Mouse (Mus musculus) adipocyte (in vitro differentiated cells): ENCODE measurements around the gene Gps2.

Experiments used
- DNase-seq: peaks from one replicate; pipeline ENCODE4 v3.0.0-alpha.2; 2016; ENCODE audit warnings: low spot score

Gps2 gene

DNA sequence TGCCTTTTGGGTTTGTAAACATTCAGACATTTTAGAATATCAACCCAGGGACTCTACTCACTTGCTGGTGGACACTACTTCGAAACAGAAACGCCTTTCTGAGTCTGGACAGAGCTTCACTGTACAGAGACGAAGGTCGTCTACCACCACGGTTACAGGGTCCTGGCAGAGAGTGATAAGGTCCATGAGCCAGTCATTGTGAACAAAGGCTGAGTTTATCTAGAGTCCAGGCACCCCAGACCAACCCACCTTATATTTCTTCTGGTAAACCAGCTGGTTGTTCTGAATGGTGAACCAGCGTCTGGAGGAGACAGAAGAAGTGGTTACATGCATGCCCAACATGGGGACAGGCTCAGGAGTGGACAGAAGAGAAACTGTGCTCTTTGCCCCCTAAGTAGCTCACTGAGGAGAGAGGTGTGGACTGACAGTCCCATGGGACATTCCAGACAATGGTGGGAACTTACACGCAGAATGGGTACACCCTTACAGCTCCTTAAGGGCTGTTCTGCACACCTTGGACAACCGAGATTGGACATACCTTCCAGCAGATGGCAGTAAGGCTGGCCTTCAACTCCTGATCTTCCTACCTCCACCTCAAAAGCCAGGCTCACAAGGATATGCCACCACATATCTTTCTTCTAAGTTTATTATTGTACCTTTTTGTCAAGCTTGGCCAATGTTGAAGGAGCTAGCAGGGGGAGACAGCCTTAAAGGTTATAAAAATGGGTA lies 26.6 kb upstream of the Gps2 start:
- DNase-seq: no peak

DNA sequence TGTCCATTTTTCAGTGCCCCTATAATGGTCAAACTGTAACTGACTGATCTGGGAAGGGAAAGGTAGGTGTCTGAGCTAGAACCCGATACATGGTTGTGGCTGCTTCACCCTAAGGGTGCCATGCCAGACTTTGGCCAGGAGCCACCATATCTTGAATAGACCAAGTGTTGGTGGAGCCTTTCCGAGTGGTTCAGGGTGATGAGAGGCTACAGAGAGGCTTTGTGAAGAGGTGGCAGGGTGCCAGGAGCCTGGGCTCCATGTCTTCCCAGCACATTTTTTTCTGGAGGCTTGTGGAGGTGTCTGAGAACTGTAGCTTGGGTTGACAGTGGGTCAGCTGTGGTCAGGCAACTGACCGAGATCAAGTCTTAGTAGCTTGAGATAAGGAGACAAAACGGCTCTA lies 22.2 kb upstream of the Gps2 start:
- DNase-seq: no peak

DNA sequence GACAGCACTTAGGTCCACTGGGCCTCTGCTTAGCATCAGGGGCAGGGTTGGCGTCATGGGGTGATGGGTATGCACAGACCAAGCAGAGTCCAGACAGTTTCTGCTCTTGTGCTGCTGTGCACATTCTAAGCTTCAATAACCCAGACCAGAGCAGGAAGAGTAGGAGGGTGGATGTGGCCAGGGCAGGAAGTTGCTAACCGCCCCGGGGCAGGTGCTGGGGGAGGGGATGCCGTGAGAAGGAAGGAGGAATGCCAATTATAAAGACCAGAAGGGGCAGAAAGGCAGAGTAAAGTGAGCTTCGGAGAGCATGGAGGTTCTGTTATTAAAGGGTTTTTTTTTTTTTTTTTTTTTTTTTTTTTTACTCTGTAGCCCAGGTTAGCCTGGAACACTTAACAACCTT lies 19.0 kb upstream of the Gps2 start:
- DNase-seq: no peak

DNA sequence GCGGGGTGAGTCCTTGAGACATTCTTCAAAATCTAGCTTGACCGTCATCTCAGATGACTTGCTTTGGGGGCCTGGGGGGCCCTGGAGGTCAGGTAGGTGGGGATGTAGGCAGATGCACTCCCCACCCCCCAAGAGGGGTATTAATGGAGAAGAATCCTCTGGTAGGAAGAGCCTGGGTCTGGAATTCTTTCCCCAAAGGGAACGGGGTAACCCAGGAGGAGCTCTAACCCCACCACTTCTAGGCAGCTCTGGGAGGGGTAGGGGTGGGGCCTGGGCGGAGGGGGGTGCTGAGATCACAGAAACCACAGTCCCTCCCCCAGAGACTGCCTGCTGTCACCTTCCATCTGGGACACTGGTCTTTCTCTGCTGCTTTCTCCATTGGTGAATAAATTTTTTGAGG lies 18.4 kb upstream of the Gps2 start, which contains the start of gene Acap1:
Gene Acap1, minus strand, starts transcription at position 249 of the 400 bp plus-strand sequence.
- DNase-seq: no peak

DNA sequence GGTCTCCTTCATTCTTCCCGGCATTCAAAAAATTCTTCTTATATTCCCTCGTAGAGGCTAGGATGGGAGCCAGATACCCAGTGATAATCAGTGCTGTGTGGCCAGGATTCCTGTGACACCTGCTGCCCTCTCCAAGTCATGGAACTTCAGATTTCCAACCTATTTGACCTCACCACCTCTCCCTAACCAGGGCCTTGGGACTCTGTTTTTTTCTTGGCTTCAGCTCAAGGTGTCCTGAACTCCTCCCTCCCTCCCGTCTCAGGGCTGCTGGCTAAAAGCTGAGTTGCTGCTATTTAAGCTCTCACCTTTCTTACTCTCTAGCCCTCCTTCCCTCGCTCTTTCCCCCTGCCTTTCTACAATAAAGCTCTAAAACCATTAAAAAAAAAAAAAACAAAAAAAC lies 13.8 kb upstream of the Gps2 start:
- DNase-seq: no peak

DNA sequence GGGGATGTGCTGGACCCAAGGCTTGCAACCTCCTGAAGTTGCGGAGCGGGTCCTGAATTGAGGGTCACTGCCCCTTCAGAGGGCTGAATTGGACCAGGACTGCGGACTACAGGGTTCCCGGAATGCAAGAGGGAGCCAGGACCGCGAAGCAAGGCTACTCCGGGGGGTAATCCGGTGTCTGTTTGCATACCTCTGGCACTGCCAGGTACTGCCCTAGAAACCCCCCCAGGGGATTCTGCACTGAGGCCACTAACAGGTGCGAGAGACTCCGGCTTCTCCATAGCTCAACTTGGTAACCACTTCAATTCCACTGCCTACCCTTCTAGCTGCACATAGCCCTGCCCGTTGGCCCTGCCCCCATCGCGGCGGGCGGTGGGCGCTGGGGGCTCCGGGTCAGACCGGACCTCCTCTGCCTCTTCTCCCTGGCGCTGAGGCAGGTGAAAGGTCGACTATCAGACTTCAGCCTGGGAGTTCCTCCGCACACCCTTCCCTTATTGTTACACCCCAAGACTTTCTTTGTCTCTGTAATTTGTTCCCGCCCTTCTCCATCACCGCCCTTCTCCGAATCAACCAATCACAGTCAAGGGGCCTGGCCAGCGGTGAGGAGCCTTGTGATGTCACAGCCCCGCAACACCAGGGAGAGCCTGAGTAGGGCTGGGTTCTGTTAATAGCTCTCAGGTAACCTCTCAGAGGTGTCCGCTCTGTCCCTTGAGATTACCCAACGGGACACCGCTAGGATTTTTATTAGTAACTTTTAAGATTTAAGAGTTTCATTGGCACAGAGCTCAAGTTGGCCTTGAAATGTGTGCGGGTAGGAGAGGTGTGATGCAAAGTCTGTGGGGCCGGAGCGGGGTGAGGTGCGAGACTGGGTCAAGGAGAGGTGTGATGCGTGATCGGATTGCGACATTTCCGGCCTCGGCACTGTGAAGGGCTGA lies 12.9 kb upstream of the Gps2 start, which contains the start of the genes 2810408A11Rik and Neurl4:
Gene 2810408A11Rik, minus strand, starts transcription at position 517 of the 935 bp plus-strand sequence.
Gene Neurl4, plus strand, starts transcription at position 602 of the 935 bp plus-strand sequence.
- DNase-seq: peak; percentile 93

DNA sequence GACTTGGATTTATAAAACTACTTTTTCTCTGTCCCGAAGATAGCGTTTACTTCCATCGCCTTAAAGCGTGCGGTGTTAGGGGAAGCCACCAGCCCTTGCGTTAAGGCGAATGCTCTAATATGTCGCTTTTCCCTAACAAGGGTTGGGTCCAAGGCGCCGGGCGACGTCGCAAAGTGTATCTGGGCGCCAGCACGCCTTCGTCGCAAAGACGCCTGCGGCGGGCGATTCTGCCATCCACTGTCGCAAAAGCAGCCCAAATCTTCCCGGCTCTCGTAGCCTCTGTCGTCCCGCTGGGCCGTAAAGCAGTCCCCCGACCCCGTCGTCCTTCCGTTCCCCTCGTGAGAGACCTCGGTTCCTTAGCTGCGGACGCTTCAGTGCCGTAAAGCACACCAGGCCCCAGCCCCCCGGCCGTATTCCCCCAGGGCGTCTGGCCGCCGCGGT lies 12.3 kb upstream of the Gps2 start:
- peak; percentile 97 for DNase-seq

DNA sequence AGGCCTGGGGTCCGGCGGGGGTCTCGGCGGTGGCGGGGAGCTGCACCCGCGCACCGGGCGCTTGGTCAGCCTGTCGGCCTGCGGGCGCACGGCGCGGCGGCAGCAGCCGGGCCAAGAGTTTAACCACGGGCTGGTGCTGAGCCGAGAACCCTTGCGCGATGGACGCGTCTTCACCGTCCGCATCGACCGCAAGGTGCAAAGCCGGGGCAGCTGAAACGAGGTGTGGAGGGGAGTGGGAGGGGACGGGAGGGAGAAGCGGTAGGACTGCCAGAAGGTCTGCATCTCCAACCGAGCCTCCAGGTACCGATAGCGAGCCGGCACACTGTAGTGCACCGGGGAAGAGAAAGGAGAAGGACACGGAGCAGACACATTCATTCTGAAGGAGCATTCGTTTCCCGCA lies 11.7 kb upstream of the Gps2 start:
- DNase-seq: no peak

DNA sequence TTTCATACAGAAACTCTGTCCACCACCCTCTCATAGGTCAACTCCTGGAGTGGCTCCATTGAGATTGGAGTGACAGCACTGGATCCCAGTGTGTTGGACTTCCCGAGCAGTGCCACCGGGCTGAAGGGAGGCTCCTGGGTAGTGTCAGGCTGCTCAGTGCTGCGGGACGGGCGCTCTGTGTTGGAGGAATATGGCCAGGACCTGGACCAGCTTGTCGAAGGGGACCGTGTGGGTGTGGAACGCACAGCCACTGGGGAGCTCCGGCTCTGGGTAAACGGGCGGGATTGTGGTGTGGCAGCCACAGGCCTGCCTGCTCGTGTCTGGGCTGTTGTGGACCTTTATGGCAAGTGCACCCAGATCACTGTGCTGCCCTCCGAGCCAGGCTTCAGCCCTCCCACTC lies 10.7 kb upstream of the Gps2 start:
- no peak for DNase-seq

DNA sequence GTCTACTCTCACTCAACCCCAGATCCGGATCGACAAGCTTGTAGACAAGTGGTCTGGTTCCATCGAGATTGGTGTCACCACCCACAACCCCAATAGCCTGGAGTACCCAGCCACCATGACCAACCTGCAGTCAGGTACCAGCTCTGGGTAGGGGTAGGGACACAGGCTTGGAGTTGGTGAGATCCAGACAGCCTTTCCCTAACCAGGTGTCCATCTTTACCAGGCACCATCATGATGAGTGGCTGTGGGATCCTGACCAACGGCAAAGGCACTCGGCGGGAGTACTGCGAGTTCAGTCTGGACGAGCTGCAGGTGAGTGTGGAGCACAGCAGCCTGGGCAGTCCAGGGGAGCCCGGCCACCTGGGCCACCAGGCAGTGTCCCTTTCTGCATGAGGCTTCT lies 9.4 kb upstream of the Gps2 start:
- no peak for DNase-seq

DNA sequence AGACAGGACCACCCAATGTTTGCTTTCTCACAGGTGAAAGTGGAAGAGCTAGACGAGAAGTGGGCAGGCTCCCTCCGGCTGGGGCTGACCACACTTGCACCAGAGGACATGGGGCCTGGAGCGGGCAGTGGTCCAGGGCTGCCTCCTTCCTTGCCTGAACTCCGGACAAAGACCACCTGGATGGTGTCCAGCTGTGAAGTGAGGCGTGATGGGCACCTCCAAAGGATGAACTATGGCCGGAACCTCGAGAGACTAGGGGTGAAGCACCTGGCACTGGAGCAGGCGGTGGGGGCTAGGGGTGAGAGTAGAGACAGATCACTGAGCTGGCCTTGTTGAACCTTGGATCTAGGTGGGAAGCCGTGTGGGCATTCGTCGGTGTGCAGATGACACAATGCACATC lies 5.0 kb upstream of the Gps2 start:
- no peak for DNase-seq

DNA sequence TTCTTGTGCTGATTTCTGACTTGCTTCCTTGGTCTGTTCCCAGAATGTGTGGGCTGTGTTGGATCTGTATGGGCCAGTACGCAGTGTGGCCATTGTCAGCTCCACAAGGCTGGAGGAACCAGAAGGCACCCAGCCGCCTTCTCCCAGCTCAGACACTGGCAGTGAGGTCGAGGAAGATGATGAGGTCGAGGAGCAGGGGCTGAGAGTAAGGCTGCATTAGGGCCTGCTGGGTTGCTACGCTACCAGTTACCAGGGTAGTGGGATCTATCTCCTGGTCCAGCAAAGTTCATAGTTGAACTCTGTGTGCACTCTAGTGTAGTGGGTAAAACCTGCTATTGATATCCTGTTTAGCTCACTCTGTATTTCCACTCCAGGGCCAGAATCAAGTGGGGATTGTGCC lies 4.5 kb upstream of the Gps2 start:
- DNase-seq: no peak

DNA sequence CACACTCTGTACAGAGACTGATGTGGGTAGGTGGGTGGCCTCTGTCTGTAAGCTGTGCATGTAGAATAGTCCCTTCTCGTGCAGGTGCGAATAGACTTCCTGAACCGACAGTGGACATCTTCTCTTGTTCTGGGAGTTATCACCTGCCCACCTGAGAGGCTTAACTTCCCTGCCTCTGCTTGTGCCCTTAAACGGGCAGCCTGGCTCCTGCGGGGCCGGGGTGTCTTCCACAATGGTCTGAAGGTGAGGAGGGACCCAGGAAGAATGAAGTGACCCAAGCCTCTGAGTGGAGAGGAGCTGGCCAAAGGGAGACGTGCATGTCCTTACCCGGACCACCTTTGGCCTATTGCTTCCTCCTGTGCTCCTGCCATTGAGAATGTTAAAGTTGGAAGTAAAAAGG lies 3.5 kb upstream of the Gps2 start:
- no peak for DNase-seq

DNA sequence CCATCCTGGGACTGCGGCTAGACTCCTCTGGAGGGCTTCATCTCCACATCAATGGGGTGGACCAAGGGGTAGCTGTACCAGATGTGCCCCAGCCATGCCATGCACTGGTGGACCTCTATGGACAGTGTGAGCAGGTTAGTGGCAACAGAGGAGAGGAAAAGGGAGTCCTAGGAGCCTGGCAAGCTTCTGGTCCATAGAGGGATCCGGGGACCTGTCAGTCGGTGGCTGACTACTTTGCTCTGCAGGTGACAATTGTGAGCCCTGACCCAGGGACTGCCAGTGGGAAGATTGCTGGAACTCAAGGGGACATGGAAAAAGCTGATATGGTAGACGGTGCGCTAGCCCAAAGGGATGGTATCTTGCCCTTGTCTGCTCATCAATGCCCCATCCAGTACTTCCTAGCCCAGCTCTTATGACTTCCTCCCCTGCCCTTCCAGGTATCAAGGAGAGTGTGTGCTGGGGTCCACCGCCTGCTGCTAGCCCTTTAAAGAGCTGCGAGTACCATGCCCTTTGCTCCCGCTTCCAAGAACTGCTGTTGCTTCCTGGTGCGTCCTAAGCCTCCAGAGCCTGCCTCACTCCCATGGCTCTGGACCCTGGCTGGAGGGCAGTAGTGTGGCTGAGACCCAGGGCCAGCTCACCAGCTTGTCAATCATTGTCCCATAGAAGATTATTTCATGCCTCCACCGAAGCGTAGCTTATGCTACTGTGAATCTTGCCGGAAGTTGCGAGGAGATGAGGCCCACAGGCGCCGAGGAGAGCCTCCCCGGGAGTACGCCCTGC lies 2.7 kb upstream of the Gps2 start:
- no peak for DNase-seq

DNA sequence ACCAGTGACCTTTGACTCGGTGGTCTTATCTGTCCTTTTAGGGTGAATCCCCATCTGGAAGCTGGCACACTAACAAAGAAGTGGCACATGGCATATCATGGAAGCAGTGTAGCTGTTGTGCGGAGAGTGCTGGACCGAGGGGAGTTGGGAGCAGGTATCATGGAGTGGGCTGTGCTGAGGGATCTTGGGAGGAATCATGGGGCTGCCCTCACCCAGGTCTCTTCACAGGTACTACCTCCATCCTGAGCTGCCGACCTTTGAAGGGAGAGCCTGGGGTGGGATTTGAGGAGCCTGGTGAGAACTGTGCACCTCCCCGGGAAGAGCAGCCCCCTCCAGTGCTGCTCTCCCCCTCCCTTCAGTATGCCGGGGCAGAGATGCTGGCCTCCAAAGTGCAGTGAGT lies 2.0 kb upstream of the Gps2 start:
- no peak for DNase-seq

DNA sequence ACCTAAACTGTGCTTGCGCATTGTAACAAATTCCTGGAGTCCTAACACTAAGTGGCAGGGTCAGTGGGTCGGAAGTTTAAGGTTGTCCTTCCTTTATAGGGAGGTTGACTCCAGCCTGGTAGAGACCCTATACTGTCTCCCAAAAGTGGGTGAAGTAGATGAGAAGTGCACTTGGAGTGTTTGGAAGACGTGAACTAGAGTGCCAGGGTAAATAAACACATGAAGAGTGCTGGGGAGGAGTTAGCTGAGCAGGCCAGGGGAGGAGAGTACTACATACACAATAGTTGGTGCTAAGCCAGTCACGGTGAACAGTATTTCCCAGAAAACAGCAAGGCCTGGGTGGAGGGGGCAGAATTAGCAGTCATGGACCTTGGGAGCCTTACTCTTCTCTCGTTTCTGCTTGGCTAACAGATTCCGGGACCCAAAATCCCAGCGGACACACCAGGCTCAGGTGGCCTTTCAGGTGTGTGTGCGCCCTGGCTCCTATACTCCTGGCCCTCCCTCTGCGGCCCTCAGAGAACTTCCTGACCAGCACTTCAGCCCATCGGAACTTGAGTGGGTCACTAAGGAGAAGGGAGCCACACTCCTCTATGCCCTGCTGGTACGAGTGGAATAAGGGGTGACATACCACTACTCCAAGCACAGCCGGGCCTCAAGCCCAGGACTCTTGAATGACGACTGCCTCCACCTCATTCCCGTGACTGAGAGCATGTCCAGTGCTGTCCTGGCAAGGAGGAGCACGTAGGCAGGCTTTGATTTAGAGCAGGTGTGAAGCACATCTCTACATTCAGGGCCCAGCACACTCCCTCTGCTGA lies 765 bp upstream of the Gps2 start:
- peak; percentile 33 for DNase-seq

DNA sequence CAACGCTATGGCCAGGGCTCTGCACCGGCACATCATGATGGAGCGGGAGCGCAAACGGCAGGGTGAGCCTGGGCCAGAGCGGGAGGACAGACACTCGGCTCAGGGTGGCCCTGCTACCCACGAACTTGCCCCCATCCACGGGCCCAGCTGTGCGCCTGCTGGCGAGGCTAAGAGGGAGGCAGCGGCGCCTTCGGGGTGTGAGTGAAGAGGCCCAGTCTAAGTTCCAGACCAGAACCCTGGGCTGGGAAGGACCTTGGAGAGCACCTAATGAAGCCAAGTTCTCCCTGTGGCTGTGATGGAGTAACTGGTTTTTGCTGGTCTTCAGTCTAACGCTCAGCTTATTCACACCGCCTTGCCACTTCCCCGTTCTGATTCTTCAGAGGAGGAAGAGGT lies 680 bp downstream of the Gps2 start:
- peak; percentile 69 for DNase-seq

DNA sequence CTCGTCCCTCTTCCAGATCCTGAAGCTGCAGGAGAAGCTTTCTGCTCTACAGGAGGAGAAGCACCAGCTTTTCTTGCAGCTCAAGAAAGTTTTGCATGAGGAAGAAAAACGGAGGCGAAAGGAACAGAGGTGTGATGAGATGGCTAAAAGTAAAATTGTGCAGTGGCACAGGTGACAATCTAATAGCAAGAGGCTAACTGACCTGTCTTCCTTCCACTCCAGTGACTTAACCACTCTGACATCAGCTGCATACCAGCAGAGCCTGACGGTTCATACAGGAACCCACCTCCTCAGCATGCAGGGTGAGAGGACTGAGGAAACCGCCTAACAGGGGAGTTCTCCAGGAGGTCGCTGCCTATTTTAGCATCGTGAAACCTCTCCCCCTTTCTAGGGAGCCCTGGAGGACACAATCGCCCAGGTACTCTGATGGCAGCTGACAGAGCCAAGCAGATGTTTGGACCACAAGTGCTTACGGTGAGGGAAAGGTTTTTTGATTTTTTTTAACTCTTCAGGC lies 1.3 kb downstream of the Gps2 start:
- no peak for DNase-seq

DNA sequence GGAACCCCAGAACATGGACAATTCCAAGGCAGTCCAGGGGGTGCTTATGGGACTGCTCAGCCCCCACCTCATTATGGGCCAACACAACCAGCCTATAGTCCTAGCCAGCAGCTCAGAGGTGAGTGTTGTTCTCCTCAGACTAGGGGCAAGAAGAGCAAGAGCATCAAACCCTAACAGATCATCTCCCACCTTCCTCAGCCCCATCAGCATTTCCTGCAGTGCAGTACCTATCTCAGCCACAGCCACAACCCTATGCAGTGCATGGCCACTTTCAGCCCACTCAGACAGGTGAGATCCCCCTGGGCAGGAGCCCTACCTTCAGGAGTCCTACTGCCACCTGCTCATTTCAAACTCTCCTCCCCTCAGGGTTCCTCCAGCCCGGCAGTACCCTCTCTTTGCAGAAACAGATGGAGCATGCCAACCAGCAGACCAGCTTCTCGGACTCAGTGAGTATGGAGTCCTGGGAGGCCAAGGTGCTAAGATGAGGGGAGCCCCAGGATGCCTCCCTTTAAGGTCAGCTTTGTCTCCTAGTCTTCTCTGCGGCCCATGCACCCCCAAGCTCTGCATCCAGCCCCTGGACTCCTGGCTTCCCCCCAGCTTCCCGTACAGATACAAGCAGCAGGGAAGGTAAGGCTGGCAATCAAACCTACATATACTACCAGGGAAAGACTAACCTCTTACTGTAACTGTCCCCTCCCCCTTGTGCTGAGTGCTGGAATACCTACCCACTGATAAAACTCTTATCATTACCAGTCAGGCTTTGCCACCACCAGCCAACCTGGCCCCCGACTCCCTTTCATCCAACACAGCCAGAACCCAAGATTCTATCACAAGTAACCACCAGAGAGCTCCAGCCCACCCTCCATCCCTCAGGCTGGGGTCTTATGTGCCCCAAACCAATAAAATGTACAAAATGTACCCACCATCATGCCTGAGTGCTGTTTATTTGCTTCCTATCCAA lies 2.3 kb downstream of the Gps2 start:
- no peak for DNase-seq
